Mouse (Mus musculus) retina, postnatal 7 days (tissue): ENCODE data around the gene Arpp19.

Source experiments
- DNase-seq: peaks from one replicate; pipeline ENCODE4 v3.0.0-alpha.2; 2012; ENCODE audit warnings: low read depth, low spot score

The Arpp19 gene

GRCm38 (mm10) chr9:75037451-75038356 is at the start of gene Arpp19:
TSS of gene Arpp19 (plus strand) at chr9:75037614.
- peak; percentile 70 for DNase-seq

GRCm38 (mm10) chr9:74988893-74989460 is 48.4 kb upstream of the Arpp19 start:
- no peak for DNase-seq

GRCm38 (mm10) chr9:74989990-74990389 is 47.4 kb upstream of the Arpp19 start:
- no peak for DNase-seq

GRCm38 (mm10) chr9:74994611-74995257 is 42.7 kb upstream of the Arpp19 start:
- DNase-seq: no peak

- DNase-seq: no peak
Observed at GRCm38 (mm10) chr9:74996349-74996748, 41.1 kb upstream of the Arpp19 start.

GRCm38 (mm10) chr9:74997976-74998375 is 39.4 kb upstream of the Arpp19 start:
- DNase-seq: no peak

GRCm38 (mm10) chr9:75001006-75001405 is 36.4 kb upstream of the Arpp19 start:
- no peak for DNase-seq

GRCm38 (mm10) chr9:75001611-75002204 is 35.7 kb upstream of the Arpp19 start:
- DNase-seq: peak; percentile 23

GRCm38 (mm10) chr9:75002262-75002661 is 35.2 kb upstream of the Arpp19 start:
- no peak for DNase-seq

GRCm38 (mm10) chr9:75004203-75004602 is 33.2 kb upstream of the Arpp19 start:
- DNase-seq: no peak

GRCm38 (mm10) chr9:75016591-75016990 is 20.8 kb upstream of the Arpp19 start:
- DNase-seq: no peak

- no peak for DNase-seq
Observed at GRCm38 (mm10) chr9:75019181-75019580, 18.2 kb upstream of the Arpp19 start.

- DNase-seq: no peak
Observed at GRCm38 (mm10) chr9:75019592-75019991, 17.8 kb upstream of the Arpp19 start.

GRCm38 (mm10) chr9:75020561-75020960 is 16.9 kb upstream of the Arpp19 start:
- DNase-seq: no peak

GRCm38 (mm10) chr9:75022546-75022945 is 14.9 kb upstream of the Arpp19 start:
- DNase-seq: no peak

- DNase-seq: no peak
Observed at GRCm38 (mm10) chr9:75023150-75023894, 14.1 kb upstream of the Arpp19 start.

GRCm38 (mm10) chr9:75024089-75024488 is 13.3 kb upstream of the Arpp19 start:
- DNase-seq: no peak

GRCm38 (mm10) chr9:75025689-75026088 is 11.7 kb upstream of the Arpp19 start:
- no peak for DNase-seq

GRCm38 (mm10) chr9:75032408-75032807 is 5.0 kb upstream of the Arpp19 start:
- DNase-seq: no peak

- DNase-seq: peak; percentile 30
Observed at GRCm38 (mm10) chr9:75033141-75033540, 4.3 kb upstream of the Arpp19 start.

- DNase-seq: no peak
Observed at GRCm38 (mm10) chr9:75034691-75035090, 2.7 kb upstream of the Arpp19 start.
